Mouse (Mus musculus): ENCODE measurements around the gene Plxdc1.

The Plxdc1 gene

GRCm38 (mm10) chr11:97988530-97989096 is 2.4 kb upstream of the Plxdc1 start:
- DNase-seq (ENCODE audit: low read depth, low spot score) = peak; percentile 94

DNA sequence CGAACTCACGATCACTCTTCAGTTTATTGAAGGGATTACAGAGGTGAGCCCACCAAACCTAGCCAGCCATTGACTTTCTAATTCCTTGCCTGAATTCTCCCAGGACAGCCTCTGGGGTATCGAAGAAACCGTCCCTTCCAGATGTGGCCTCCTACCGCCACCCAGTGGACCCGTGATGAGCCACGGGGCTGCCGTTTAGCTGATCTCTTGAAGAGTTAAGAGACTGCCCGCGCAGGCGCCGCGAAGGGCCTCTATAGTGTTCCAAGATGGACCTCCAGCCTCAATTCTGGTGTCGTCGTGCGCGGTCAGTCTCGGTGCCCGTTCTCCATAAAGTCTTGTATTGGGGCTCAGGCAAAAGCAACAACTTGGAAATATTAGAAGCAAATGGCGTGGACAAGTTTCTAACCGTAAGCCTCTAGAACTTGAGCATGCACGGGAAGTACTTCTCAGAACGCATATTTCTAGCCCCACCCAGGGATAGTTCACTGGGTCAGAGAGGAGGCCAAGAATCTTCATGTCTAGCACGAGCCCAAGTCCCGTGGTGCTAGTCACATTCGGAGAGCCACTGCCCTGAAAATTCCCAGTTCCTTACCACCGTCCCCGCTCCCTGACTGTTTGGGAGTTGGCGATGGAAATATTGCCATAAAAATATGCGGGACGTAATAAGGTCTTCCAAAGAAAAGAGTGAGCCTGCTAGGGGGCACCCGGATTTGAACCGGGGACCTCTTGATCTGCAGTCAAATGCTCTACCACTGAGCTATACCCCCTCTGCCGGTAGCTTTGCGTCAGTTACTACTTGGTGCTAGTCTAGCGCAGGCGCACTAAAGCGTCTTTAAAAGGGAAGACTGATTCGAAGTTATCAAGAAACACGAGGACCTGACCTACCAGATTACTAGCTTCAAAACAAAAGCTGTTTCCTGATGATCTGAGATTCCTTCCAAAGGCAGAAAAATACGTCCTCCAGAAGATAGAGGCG is 1.6 kb upstream of the Plxdc1 start:
- DNase-seq (ENCODE audit: low read depth, low spot score) = peak; percentile 97

GRCm38 (mm10) chr11:97986738-97987465 is 658 bp upstream of the Plxdc1 start:
- DNase-seq (ENCODE audit: low read depth, low spot score) = no peak

DNA sequence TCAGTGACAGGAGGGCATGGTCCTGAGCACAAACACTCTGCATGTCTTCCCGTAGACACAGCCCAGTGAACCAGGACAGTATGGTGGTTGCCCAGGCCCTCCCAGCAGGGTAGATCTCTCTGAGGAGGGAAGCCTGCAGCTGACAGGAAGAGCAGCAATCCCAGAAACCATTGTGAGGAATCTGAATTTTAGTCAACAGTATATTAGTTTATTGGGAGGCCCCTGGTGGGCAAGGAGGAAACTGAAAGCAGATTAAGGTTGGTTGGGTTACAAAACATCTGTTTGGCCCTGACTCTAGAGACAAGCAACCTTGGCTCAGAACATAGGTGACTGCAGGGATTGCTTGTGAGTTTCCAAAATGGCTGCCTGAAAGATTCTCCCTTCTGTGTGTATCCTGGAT is 2.3 kb downstream of the Plxdc1 start:
- DNase-seq (ENCODE audit: low read depth, low spot score) = peak; percentile 19

DNA sequence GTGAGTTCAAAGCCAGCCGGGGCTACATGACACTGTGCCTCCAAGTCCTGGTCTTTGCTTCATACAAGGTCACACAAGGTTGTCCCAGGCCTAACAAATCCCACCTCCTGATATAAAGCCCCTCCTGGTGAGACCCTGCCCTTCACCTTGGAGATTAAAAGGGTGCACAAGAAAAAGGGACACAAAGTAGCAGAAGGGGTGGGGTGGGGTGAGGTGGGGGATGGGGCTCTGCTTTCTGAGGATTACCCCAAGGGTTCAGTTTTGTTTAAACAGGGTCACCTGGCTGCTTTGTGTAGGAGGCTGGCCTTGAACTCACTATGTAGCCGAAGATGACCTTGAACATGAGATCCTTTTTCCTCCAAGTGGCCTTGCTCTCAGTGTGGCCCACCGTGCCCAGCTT is 2.7 kb downstream of the Plxdc1 start:
- no peak for DNase-seq (ENCODE audit: low read depth, low spot score)

GRCm38 (mm10) chr11:97982721-97983120 is 3.5 kb downstream of the Plxdc1 start:
- no peak for DNase-seq (ENCODE audit: low read depth, low spot score)

DNA sequence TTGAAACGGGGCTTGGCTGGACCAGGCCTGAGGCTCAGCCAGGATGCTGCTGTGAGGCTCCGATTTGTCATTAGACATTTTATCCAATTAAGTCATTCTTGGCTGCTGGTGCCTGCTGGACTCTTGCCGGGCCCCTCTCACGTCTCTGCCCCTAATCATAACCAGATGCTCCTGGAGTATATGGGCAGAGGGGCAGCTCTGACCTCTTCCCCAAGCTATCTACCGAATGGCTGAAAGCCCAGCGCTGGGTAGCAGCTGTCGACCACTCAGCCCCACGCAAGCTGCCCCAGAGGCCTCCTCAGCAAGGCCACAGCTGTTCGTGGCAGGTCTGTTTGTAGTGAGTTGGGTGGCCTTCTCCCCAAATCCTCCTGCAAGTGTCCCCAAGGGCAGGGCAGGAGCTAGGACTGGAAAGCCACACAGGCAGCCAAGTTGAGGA is 5.7 kb downstream of the Plxdc1 start:
- no peak for DNase-seq (ENCODE audit: low read depth, low spot score)

GRCm38 (mm10) chr11:97979824-97980495 is 6.3 kb downstream of the Plxdc1 start:
- DNase-seq (ENCODE audit: low read depth, low spot score) = no peak

DNA sequence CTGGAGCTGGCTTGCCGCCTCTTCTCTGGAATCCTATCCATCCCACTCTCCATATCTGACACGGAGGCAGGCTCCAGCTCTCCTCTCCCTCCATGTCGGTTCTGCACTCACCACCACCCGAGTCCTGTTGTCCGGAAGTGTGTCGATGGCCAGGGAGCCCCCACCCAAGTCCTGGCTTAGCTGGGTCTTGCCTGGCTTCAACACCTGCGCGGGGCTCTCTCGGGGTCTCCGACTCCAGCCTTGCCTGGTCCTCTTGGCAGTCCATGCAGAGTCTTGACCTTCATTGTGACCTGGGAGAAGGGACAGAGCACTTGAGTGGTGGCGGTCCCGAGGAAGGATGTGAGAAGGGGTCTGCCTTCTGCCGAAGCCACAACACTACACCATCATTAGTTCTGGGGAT is 7.9 kb downstream of the Plxdc1 start:
- no peak for DNase-seq (ENCODE audit: low read depth, low spot score)

- no peak for DNase-seq (ENCODE audit: low read depth, low spot score)
Measured at GRCm38 (mm10) chr11:97977797-97978196, 8.4 kb downstream of the Plxdc1 start.

GRCm38 (mm10) chr11:97974746-97975145 is 11.5 kb downstream of the Plxdc1 start:
- DNase-seq (ENCODE audit: low read depth, low spot score) = no peak

DNA sequence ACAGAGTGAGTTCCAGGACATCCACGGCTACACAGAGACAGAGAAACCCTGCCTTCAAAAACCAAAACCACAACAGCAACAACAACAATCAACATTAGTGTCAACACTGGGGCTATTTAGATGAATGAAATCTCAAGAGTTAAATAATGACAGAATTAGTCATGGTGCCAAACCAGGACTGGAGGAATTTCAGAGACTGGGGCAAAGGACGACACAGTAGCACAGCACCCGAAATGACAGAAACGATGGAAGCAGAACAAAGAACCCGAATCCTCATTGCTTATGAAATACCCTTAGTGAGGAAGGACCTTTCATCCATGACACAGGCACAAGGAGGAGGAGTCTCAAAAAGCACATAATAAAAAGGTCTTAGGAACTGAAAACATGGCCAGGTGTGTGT is 12.1 kb downstream of the Plxdc1 start:
- DNase-seq (ENCODE audit: low read depth, low spot score) = no peak

- no peak for DNase-seq (ENCODE audit: low read depth, low spot score)
Measured at GRCm38 (mm10) chr11:97972434-97972833, 13.8 kb downstream of the Plxdc1 start.

DNA sequence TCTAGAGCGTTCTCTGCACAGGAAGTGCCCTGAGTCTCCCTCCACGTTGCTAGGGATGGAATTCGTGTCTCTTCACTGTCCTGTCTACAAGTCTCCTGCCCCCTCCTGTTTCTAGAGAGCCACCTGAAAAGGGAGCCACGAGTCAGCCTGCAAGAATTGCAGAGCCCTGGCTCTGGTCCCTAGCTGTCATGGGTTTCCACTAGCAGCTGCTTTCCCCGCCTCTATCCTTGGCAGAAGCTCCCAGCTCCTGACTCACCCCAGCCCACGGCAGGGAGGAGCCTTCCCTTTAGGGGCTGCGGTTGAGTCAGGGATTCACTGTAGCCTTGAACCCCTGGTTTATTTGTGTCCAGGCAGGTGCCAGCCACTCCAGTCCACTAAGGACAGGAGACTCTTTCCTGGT is 15.0 kb downstream of the Plxdc1 start:
- DNase-seq (ENCODE audit: low read depth, low spot score) = no peak

DNA sequence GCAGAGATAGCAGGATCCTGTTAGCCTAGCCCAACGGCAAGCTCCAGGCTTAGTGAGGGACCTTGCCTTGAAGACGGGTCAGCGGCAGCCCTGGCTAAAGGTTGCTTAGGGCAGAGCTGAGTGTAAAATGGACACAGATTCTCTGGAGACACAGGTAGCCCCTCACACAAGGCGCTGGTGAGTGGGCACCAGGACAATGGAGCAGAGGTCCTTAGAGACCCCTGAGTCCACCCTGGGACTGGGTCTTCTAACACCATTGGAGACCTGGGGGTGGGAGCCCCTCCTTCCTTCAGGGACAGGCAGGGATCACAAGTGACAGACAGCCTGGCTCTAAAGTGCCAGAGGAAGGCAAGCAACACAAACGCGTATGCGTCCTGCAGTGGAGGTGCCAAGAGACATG is 15.5 kb downstream of the Plxdc1 start:
- no peak for DNase-seq (ENCODE audit: low read depth, low spot score)

DNA sequence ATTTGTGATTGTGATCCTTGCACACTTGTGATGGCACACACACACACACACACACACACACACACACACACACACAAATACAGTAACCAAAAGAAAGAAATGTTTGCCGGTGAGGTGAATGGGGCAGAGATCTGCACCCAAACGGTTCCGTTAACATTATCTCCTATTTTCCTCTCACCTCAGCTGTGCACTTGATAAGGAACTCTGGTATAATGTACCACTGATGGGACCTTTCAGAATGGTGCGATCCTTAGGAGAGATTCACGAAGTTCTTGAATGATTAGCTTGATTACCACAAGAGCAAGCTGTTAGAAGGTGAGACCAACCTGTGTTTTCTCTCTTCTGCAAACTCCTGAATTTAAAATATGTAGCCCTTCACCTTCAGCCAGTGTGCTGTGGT is 17.9 kb downstream of the Plxdc1 start:
- no peak for DNase-seq (ENCODE audit: low read depth, low spot score)

- DNase-seq (ENCODE audit: low read depth, low spot score) = no peak
Measured at GRCm38 (mm10) chr11:97967114-97967513, 19.1 kb downstream of the Plxdc1 start.

DNA sequence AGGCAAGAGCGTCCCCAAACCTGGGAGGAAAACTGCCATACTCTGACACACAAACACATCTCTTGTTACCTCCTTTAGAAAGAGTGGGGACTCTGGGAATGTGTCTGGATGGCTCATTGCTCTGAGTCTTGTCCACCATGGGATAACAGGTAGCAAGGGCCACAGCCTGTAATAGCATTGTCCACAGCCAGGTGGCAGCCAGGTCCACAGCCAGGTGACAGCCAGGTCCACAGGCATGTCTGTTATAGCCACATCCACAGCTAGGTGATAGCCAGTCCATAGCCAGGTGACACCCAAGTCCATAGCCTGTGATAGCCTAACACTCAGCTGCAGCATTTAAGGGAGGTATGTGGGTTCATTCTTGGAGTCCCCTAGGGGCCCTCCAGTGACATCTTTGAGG is 25.3 kb downstream of the Plxdc1 start:
- DNase-seq (ENCODE audit: low read depth, low spot score) = no peak

- no peak for DNase-seq (ENCODE audit: low read depth, low spot score)
Measured at GRCm38 (mm10) chr11:97959300-97959680, 27.0 kb downstream of the Plxdc1 start.

GRCm38 (mm10) chr11:97958641-97959299 is 27.5 kb downstream of the Plxdc1 start:
- peak; percentile 17 for DNase-seq (ENCODE audit: low read depth, low spot score)

DNA sequence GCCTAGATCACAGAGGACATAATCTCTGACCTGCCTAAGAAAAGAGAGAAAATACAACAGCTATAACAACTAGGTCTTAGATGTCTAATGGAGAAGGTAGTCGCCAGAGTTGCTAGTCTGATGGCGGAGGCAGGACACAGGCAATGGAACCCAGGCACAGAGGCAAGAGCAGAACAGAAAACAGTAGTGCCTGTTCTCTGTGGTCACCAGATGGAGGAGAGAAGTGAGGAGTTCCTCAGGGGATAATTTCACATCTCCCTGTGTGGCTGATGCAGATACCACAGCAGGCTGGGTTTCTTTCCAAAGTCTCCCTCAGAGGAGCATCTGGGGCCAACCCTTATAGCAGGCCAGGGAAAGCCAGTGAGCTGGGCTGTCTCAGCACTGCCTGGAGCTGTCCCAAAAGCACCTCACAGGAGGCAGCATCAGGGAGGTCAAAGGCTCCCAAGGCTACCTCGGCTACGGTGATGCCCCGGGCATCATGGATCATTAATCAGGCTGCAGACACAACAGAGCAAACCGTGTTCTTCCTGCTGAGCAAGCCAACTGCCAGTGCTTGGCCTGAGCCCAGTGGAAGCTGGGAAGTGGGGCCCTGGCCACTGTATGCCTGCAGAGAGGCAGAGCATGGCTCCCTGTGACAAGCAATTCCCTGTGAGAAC is 29.2 kb downstream of the Plxdc1 start:
- DNase-seq (ENCODE audit: low read depth, low spot score) = no peak
